Mouse (Mus musculus): ENCODE measurements around the gene Utp20. TPM values are rescaled to one million over a fixed set of nuclear protein-coding genes. Genes with fewer than 3 reads are reported as not detected.

Utp20 gene
- total RNA-seq, 2 experiments from 2014 or later = 11.2 to 22.9 TPM

GRCm38 (mm10) chr10:88717756-88718025, 108.9 kb downstream of the Utp20 start:
- no peak for ATAC-seq (ENCODE audit: poor library complexity, severe bottlenecking)

DNA sequence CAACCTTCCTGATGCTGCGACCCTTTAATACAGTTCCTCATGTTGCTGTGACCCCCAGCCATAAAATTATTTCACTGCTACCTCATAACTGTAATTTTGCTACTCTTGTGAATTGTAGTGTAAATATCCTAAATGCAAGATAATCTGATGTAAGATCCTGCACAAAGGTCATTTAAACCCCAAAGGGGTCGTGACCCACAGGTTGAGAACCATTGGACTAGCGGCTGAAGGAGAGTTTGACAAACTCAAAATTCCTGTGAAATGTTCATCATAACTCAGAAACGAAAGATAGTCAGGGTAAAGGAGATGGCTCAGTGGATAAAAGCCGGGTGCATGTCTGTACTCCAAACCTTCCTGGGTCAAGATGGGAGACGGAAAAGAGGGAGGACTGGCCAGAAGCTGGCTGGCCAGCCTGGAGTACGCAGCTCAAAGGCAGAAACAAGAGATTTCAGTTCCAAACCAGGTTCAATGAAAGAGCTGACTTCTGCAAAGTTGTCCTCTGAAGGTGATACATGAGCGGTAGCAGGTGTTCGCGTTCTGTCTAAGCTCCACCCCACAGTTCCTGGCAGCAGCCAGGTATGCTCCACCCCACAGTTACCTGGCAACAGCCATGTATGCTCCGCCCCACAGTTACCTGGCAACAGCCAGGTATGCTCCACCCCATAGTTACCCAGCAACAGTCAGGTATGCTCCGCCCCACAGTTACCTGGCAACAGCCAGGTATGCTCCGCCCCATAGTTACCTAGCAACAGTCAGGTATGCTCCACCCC, 109.4 kb downstream of the Utp20 start:
- ATAC-seq (ENCODE audit: poor library complexity, severe bottlenecking) = no peak

GRCm38 (mm10) chr10:88715621-88716020, 111.0 kb downstream of the Utp20 start:
- ATAC-seq (ENCODE audit: poor library complexity, severe bottlenecking) = no peak

DNA sequence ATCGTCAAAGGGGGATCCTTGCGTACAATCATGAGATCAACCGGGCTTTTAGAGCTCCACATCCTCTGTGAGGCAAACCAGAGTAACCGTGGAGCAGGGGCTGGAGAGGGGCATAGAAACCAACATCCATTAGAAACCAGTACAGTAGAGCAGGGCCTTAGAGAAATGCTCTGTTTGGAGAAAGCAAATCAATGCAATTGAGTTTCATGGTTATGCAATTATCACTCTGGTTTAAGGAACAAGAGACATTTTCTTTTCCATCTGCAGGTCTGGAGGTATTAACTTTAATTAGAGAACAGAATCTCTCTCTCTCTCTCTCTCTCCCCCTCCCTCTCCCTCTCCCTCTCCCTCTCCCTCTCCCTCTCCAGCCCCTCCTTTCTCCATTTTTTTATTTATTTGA, 111.9 kb downstream of the Utp20 start:
- peak; percentile 58 for ATAC-seq (ENCODE audit: poor library complexity, severe bottlenecking)

GRCm38 (mm10) chr10:88712359-88712758, 114.2 kb downstream of the Utp20 start:
- peak; percentile 88 for ATAC-seq (ENCODE audit: poor library complexity, severe bottlenecking)

GRCm38 (mm10) chr10:88708671-88709523, 117.7 kb downstream of the Utp20 start:
- peak; percentile 64 for ATAC-seq (ENCODE audit: poor library complexity, severe bottlenecking)

- no peak for ATAC-seq (ENCODE audit: poor library complexity, severe bottlenecking)
These were observed 125.7 kb downstream of the Utp20 start for GRCm38 (mm10) chr10:88700938-88701337.

Other genes starting within 250 kb of the Utp20 start
- gene Mybpc1, start 221.7 kb downstream of the Utp20 start, total RNA-seq (2015) = not detected in 2 replicates
- gene Mybpc1, start 221.7 kb downstream of the Utp20 start, total RNA-seq (2017) = not detected in 2 replicates
- gene Spic, start 141.8 kb downstream of the Utp20 start, total RNA-seq (2015) = 0.14 and 0.36 TPM in 2 replicates
- gene Spic, start 141.8 kb downstream of the Utp20 start, total RNA-seq (2017) = 0.29 and 1.7 TPM in 2 replicates
- gene Arl1, start 95.9 kb downstream of the Utp20 start, total RNA-seq (2015) = 76.8 and 80.8 TPM in 2 replicates
- gene Arl1, start 95.9 kb downstream of the Utp20 start, total RNA-seq (2017) = 72.0 and 81.6 TPM in 2 replicates
- not detected in 2 replicates for gene Slc5a8, start 59.2 kb upstream of the Utp20 start, total RNA-seq (2015)
- not detected in 2 replicates for gene Slc5a8, start 59.2 kb upstream of the Utp20 start, total RNA-seq (2017)